Mouse (Mus musculus) neural tube, embryonic 14.5 days (tissue): ENCODE data around the gene Zbtb21. TPM values are rescaled to one million over a fixed set of nuclear protein-coding genes. Genes with fewer than 3 reads are reported as not detected.
"Not testable (repeated sequence)": the region's sequence is repeated elsewhere in the genome, so short reads cannot be mapped to it uniquely, and the experiment has no call there.

Source experiments
- ATAC-seq: fragments of 200-750 bp; cut with Nextera tagmentation; 2 replicates; pipeline ENCODE4 v1.8.0; 2017; ENCODE audit warnings: low read depth, mild to moderate bottlenecking, moderate TSS enrichment, moderate library complexity
- H3K27ac ChIP-seq: fragments of 300-500 bp; sonication (generic); 2 replicates; pipeline ENCODE4 v1.5.1; 2014; ENCODE audit warnings: low read depth, mild to moderate bottlenecking, control low read depth, low read length, moderate library complexity, mixed read lengths
- H3K27me3 ChIP-seq: fragments of 300-500 bp; sonication (generic); 2 replicates; pipeline ENCODE4 v1.6.1; 2014; ENCODE audit warnings: low read length; ENCODE audit not compliant: control insufficient read depth, insufficient read depth
- H3K36me3 ChIP-seq: fragments of 300-500 bp; sonication (generic); 2 replicates; pipeline ENCODE4 v1.6.1; 2014; ENCODE audit warnings: low read length, mixed read lengths; ENCODE audit not compliant: control insufficient read depth, insufficient read depth
- H3K4me1 ChIP-seq: fragments of 300-500 bp; sonication (generic); 2 replicates; pipeline ENCODE4 v1.6.1; 2014; ENCODE audit warnings: low read length; ENCODE audit not compliant: control insufficient read depth, insufficient read depth
- H3K4me2 ChIP-seq: fragments of 300-500 bp; sonication (generic); 2 replicates; pipeline ENCODE4 v1.6.1; 2014; ENCODE audit warnings: mild to moderate bottlenecking, low read depth, low read length, control low read depth
- H3K4me3 ChIP-seq: fragments of 300-500 bp; sonication (generic); 2 replicates; pipeline ENCODE4 v1.5.1; 2014; ENCODE audit warnings: low read depth, low read length, control low read depth, mixed read lengths
- H3K9ac ChIP-seq: fragments of 300-500 bp; sonication (generic); replicated peaks from 2 replicates; pipeline ENCODE4 v1.6.1; 2014; ENCODE audit warnings: low read depth, mild to moderate bottlenecking, control low read depth, low read length, mixed read lengths
- H3K9me3 ChIP-seq: fragments of 300-500 bp; sonication (generic); 2 replicates; pipeline ENCODE4 v1.6.1; 2016; ENCODE audit warnings: low read length; ENCODE audit not compliant: control insufficient read depth
- WGBS: fragments of 180-500 bp; shearing (Covaris S2); extraction: QIAGEN DNeasy Blood & Tissue Kit; methylation state at CpG from one replicate; pipeline ENCODE4 v1.1.7; 2014; 5-methylcytosine and 5-hydroxymethylcytosine counted together
- polyA plus RNA-seq: library from polyadenylated mRNA; unstranded; fragments of >200 nt; fragmentation: Nextera tagmentation; extraction: Ambion mirVana; gene quantifications from 2 replicates; pipeline ENCODE4 v1.2.1, GENCODE M21; 2014

The Zbtb21 gene
- polyA plus RNA-seq, 1 experiment from 2014 or later, result 15.7 TPM

DNA sequence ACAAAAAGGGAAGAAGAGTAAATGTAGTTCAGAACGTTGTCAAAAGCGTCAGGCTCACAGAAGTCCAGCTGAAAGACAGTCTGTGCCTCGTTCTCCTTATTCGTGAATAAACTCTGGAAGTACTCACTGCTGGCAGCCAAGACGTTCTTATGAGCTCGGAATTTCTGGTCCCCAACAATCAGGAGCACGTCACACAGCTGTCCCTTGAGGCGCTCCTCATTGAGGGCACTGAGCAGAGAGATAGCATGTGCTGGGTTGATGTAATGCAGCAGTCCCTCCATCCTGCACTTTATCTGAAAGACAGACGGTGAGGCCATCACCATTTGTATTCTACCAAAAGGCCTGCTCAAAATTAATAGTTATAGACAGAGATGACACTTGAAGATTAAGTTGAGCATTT lies 9.6 kb downstream of the Zbtb21 start:
- Histone ChIP-seq H3K4me3 (no peak overlapping the region), H3K4me1 (no peaks in the 10 kb centered on the region), H3K36me3 (peaks cover 24% of the 10 kb centered on the region), H3K4me2 (no peak overlapping the region), H3K9ac (no peak overlapping the region), H3K9me3 (no peaks in the 10 kb centered on the region), H3K27ac (no peak overlapping the region), H3K27me3 (no peaks in the 10 kb centered on the region)
- ATAC-seq, result no peak
- 94% methylated on average over 9 of the region's 9 CpGs for WGBS

DNA sequence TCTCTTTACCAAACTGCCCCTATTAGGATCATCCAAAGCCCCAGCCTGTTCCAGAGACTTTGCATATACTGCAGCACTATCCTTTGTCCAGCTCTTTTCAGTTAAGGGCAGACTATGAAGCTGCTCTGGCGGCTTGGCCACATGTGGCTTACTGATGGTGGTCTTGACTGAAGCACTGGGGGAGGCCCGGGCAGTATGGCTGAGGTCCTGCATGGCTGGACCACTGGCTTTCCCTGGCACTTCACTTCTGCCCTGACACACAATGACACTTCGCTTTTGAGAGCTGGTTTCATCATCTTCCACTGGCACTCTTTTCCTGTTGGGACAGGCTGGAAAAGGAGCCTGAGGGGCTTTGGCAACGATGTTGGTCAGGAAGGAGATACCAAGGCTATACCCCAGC lies 10.1 kb downstream of the Zbtb21 start:
- no peak for ATAC-seq
- Histone ChIP-seq H3K36me3 (peaks cover 24% of the 10 kb centered on the region), H3K4me1 (no peaks in the 10 kb centered on the region), H3K27ac (no peak overlapping the region), H3K9me3 (no peaks in the 10 kb centered on the region), H3K4me3 (no peak overlapping the region), H3K4me2 (no peak overlapping the region), H3K27me3 (no peaks in the 10 kb centered on the region), H3K9ac (no peak overlapping the region)
- 95% methylated on average over 4 of the region's 4 CpGs for WGBS

GRCm38 (mm10) chr16:97950061-97950460 lies 12.4 kb downstream of the Zbtb21 start:
- Histone ChIP-seq H3K9ac (no peak overlapping the region), H3K36me3 (peaks cover 24% of the 10 kb centered on the region), H3K4me2 (no peak overlapping the region), H3K27me3 (no peaks in the 10 kb centered on the region), H3K4me3 (no peak overlapping the region), H3K4me1 (no peaks in the 10 kb centered on the region), H3K9me3 (no peaks in the 10 kb centered on the region), H3K27ac (no peak overlapping the region)
- ATAC-seq, result no peak
- WGBS, result 99% methylated on average over 8 of the region's 8 CpGs

DNA sequence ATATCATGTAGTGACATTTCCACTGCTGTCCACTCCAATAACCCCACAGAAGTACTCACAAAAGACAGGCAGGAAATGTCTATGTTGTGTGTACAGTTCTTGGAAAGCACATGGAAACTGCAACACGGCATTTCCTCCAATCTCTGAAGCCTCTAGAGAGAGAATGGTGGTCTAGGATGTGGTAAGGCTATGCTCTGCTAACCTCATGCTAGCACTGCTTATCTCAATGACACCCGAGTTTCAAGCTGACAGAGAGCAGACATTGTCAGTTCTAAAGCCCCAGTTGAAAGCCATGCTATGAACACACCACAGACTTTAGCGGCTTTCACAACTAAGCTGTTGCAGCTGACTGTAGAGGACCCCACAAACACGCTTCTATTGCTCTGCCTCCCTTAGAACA lies 13.6 kb downstream of the Zbtb21 start:
- no peaks in the 10 kb centered on the region for H3K4me1 ChIP-seq
- ATAC-seq, result no peak
- peaks cover 24% of the 10 kb centered on the region for H3K36me3 ChIP-seq
- H3K9me3 ChIP-seq, result no peaks in the 10 kb centered on the region
- H3K27me3 ChIP-seq, result no peaks in the 10 kb centered on the region
- H3K4me2 ChIP-seq, result no peak overlapping the region
- no peak overlapping the region for H3K4me3 ChIP-seq
- H3K9ac ChIP-seq, result no peak overlapping the region
- H3K27ac ChIP-seq, result no peak overlapping the region
- WGBS, result 83% methylated on average over 4 of the region's 4 CpGs

DNA sequence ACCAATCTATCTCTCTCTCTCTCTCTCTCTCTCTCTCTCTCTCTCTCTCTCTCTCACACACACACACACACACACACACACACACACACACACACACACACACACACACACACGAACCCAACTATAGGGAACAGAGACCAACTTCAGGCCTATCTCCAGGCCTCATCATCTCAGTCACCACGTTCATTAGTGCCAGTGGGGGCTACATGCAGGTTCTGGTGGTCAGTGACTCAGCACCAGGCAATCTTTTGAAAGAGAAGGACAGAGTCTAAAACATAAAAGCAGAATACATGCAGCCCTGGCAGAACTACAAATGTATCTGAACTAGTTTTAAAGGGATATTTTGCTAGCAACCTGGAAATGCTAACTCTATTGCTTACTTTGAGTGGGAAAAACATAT lies 15.4 kb downstream of the Zbtb21 start:
- not testable (repeated sequence) for H3K9me3 ChIP-seq, H3K4me3 ChIP-seq, H3K27ac ChIP-seq, ATAC-seq, H3K27me3 ChIP-seq, H3K4me1 ChIP-seq, H3K4me2 ChIP-seq, H3K9ac ChIP-seq
- WGBS, result 88% methylated on average over 2 of the region's 2 CpGs
- H3K36me3 ChIP-seq, result peaks cover 26% of the 10 kb centered on the region

DNA sequence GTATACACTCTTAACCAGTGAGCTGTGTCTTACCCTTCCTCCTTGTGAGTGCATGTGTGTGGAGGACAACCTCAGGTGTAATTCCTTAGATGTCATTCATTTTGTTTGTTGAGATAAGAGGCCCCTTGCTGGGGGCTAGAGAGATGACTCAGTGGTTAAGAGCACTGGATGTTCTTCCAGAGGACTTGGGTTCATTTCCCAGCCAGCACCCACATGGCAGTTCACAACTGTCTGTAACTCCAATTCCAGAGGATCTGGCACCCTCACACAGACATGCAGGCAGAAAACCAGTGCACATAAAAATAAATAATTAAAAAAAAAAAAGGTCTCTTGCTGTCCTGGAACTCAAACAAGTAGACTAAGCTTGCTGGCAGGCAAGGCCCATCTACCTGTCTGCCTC lies 20.6 kb downstream of the Zbtb21 start:
- Histone ChIP-seq H3K36me3 (0 out of 2 replicates have a peak, but pooled peaks cover 2% of the 10 kb centered on the region), H3K4me1 (no peaks in the 10 kb centered on the region), H3K4me3 (no peak overlapping the region), H3K27me3 (no peaks in the 10 kb centered on the region), H3K9me3 (no peaks in the 10 kb centered on the region), H3K9ac (no peak overlapping the region), H3K4me2 (no peak overlapping the region), H3K27ac (no peak overlapping the region)
- ATAC-seq, result no peak

GRCm38 (mm10) chr16:97940471-97940973 lies 21.9 kb downstream of the Zbtb21 start:
- H3K4me2 ChIP-seq, result no peak overlapping the region

GRCm38 (mm10) chr16:97935815-97936214 lies 26.6 kb downstream of the Zbtb21 start:
- 86% methylated on average over 3 of the region's 3 CpGs for WGBS
- Histone ChIP-seq H3K27ac (no peak overlapping the region), H3K9me3 (no peaks in the 10 kb centered on the region), H3K4me3 (no peak overlapping the region), H3K36me3 (no peaks in the 10 kb centered on the region), H3K4me1 (no peaks in the 10 kb centered on the region), H3K9ac (no peak overlapping the region), H3K27me3 (no peaks in the 10 kb centered on the region), H3K4me2 (no peak overlapping the region)
- no peak for ATAC-seq

More at GRCm38 (mm10) chr16:97940471-97940973, 21.9 kb downstream of the Zbtb21 start:
- no peaks in the 10 kb centered on the region for H3K27me3 ChIP-seq
- H3K36me3 ChIP-seq, result 0 out of 2 replicates have a peak, but pooled peaks cover 2% of the 10 kb centered on the region
- no peak overlapping the region for H3K27ac ChIP-seq
- WGBS, result 88% methylated on average over 3 of the region's 3 CpGs
- H3K9me3 ChIP-seq, result no peaks in the 10 kb centered on the region
- no peak for ATAC-seq
- H3K9ac ChIP-seq, result no peak overlapping the region
- H3K4me1 ChIP-seq, result no peaks in the 10 kb centered on the region
- no peak overlapping the region for H3K4me3 ChIP-seq

DNA sequence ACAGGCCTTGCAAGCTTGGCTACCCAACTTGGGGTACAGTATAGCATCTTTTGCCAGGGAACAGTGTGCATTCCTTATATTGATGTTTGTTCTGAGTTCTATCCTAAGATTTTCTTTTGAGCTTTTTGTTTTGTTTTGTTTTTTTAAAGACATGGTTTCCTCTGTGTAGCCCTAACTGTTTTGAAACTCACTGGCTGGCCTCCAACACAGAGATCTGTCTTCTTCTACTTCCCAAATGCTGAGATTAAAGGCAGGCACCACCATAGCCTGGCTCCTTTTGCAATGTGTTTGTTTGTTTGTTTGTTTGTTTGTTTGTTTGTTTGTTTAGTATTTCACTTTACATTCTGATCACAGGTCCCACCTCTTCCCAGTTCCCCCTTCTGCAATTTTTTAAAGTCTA lies 32.2 kb downstream of the Zbtb21 start:
- Histone ChIP-seq H3K9ac (no peak overlapping the region), H3K4me3 (no peak overlapping the region), H3K9me3 (no peaks in the 10 kb centered on the region), H3K27ac (no peak overlapping the region), H3K36me3 (no peaks in the 10 kb centered on the region), H3K4me1 (no peaks in the 10 kb centered on the region), H3K4me2 (no peak overlapping the region), H3K27me3 (no peaks in the 10 kb centered on the region)
- no peak for ATAC-seq

DNA sequence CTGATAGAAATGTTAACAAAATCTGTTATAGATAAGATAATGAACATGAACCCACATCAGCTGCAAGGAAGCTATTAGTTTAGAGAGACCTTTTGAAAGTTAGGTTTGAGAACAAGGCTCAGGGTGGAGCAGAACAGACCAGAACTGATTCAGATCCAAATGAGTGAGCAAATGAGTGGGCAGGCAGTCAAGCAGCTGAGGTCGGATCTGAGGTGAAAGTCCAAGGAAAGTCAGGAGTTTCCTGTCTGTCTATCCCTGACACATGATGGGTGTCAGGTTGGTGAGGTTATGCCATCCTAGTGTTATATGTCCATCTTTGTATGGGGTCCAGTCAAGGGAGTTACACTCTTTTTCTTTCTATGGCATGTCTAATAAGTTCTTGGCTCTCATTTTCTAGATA lies 32.9 kb downstream of the Zbtb21 start:
- H3K9me3 ChIP-seq, result no peaks in the 10 kb centered on the region
- no peak overlapping the region for H3K4me2 ChIP-seq
- H3K27ac ChIP-seq, result no peak overlapping the region
- no peaks in the 10 kb centered on the region for H3K4me1 ChIP-seq
- no peak overlapping the region for H3K4me3 ChIP-seq
- no peak for ATAC-seq
- H3K27me3 ChIP-seq, result no peaks in the 10 kb centered on the region
- no peak overlapping the region for H3K9ac ChIP-seq
- no peaks in the 10 kb centered on the region for H3K36me3 ChIP-seq
- WGBS, result 44% methylated on average over 1 of the region's 1 CpGs
